Mouse (Mus musculus) C2C12 (cell line): ENCODE data around the gene Slc41a2.

Experiments used
- CTCF ChIP-seq: IDR thresholded peaks from one replicate; pipeline ENCODE4 v1.5.1; 2011; ENCODE audit not compliant: control insufficient read depth, insufficient read depth, insufficient read length
- MAX ChIP-seq: IDR thresholded peaks from one replicate; pipeline ENCODE4 v1.6.1; 2011; ENCODE audit warnings: mild to moderate bottlenecking, control low read depth
- MYOD1 ChIP-seq: IDR thresholded peaks from one replicate; pipeline ENCODE4 v1.6.1; 2011; ENCODE audit warnings: low read depth; ENCODE audit not compliant: control insufficient read depth, insufficient read length
- MYOG ChIP-seq: IDR thresholded peaks from one replicate; pipeline ENCODE4 v1.6.1; 2011; ENCODE audit not compliant: control insufficient read depth, insufficient read length; ENCODE audit errors: extremely low read depth
- USF1 ChIP-seq: IDR thresholded peaks from one replicate; pipeline ENCODE4 v1.6.1; 2011; ENCODE audit warnings: low read depth, mild to moderate bottlenecking, control low read depth, moderate library complexity

DNA sequence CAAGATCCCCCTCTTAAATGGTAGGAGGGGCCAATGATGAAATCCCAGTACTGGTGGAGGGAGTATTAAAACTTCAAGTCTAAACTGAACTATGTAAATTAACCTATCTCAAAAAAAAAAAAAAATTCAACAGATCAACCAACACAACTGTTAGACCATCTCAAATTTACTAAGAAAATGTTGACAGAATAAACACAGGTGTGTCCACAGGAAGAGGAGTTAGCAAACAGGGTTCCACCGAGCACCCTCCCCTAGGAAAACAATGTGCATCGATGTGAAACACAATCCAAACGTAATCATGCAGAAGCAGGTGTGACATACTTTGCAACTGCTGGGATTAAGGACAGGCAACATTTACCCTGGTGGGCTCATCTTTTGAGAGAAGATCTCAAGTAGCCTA, 12.8 kb downstream of the Slc41a2 start:
- TF ChIP-seq CTCF, result no peak
- no peak for TF ChIP-seq MAX
- no peak for TF ChIP-seq MYOG
- TF ChIP-seq USF1, result no peak
- no peak for TF ChIP-seq MYOD1
